Mouse (Mus musculus) liver, embryonic 15.5 days (tissue): ENCODE measurements around the gene Fbxo9. TPM values are rescaled to one million over a fixed set of nuclear protein-coding genes. Genes with fewer than 3 reads are reported as not detected.

Experiments used
- ATAC-seq: fragments of 200-750 bp; cut with Nextera tagmentation; 2 replicates; pipeline ENCODE4 v1.8.0; 2017; ENCODE audit warnings: moderate number of reproducible peaks, mild to moderate bottlenecking, moderate library complexity; ENCODE audit not compliant: insufficient read depth
- H3K27ac ChIP-seq: fragments of 300-500 bp; sonication (generic); replicated peaks from 2 replicates; pipeline ENCODE4 v1.5.1; 2015; ENCODE audit warnings: mild to moderate bottlenecking, inconsistent platforms
- H3K27me3 ChIP-seq: fragments of 300-500 bp; sonication (generic); 2 replicates; pipeline ENCODE4 v1.6.1; 2015; ENCODE audit warnings: mild to moderate bottlenecking, inconsistent platforms
- H3K36me3 ChIP-seq: fragments of 300-500 bp; sonication (generic); replicated peaks from 2 replicates; pipeline ENCODE4 v1.6.1; 2015; ENCODE audit warnings: moderate library complexity, mild to moderate bottlenecking, inconsistent platforms
- H3K4me1 ChIP-seq: fragments of 300-500 bp; sonication (generic); replicated peaks from 2 replicates; pipeline ENCODE4 v1.6.1; 2015; ENCODE audit warnings: inconsistent platforms
- H3K4me2 ChIP-seq: fragments of 300-500 bp; sonication (generic); 2 replicates; pipeline ENCODE4 v1.6.1; 2015; ENCODE audit warnings: moderate library complexity, mild to moderate bottlenecking, inconsistent platforms
- H3K4me3 ChIP-seq: fragments of 300-500 bp; sonication (generic); replicated peaks from 2 replicates; pipeline ENCODE4 v1.5.1; 2015; ENCODE audit warnings: mild to moderate bottlenecking, inconsistent platforms
- H3K9ac ChIP-seq: fragments of 300-500 bp; sonication (generic); 2 replicates; pipeline ENCODE4 v1.6.1; 2015; ENCODE audit warnings: moderate library complexity, mild to moderate bottlenecking, inconsistent platforms
- H3K9me3 ChIP-seq: fragments of 300-500 bp; sonication (generic); replicated peaks from 2 replicates; pipeline ENCODE4 v1.6.1; 2016; ENCODE audit warnings: inconsistent platforms
- WGBS: fragments of 180-500 bp; shearing (Covaris S2); methylation state at CpG from one replicate; pipeline ENCODE4 v1.1.7; 2015; ENCODE audit warnings: mixed read lengths; ENCODE audit not compliant: insufficient replicate concordance; 5-methylcytosine and 5-hydroxymethylcytosine counted together
- polyA plus RNA-seq: library from polyadenylated mRNA; unstranded; fragments of >200 nt; fragmentation: Nextera tagmentation; extraction: Ambion mirVana; gene quantifications from 2 replicates; pipeline ENCODE4 v1.2.1, GENCODE M21; 2015

Fbxo9 gene
- polyA plus RNA-seq, 1 experiment from 2014 or later, result 74.2 TPM

- Histone ChIP-seq H3K27me3 (no peaks in the 10 kb centered on the region), H3K9ac (no peak overlapping the region), H3K4me3 (no peak overlapping the region), H3K27ac (no peak overlapping the region), H3K9me3 (no peaks in the 10 kb centered on the region), H3K36me3 (no peaks in the 10 kb centered on the region), H3K4me1 (peaks cover 8% of the 10 kb centered on the region; the same call in 1 of the 2 replicates), H3K4me2 (no peak overlapping the region)
- 72% methylated on average over 6 of the region's 6 CpGs for WGBS
- no peak for ATAC-seq
These were observed 17.1 kb upstream of the Fbxo9 start for GRCm38 (mm10) chr9:78126007-78126406.

GRCm38 (mm10) chr9:78124297-78124696, 15.4 kb upstream of the Fbxo9 start:
- Histone ChIP-seq H3K36me3 (no peaks in the 10 kb centered on the region), H3K27me3 (no peaks in the 10 kb centered on the region), H3K4me1 (peaks cover 8% of the 10 kb centered on the region; the same call in 1 of the 2 replicates), H3K9ac (no peak overlapping the region), H3K4me3 (no peak overlapping the region), H3K9me3 (no peaks in the 10 kb centered on the region), H3K27ac (no peak overlapping the region), H3K4me2 (no peak overlapping the region)
- 57% methylated on average over 6 of the region's 6 CpGs for WGBS
- ATAC-seq, result no peak

- Histone ChIP-seq H3K4me2 (no peak overlapping the region), H3K27me3 (no peaks in the 10 kb centered on the region), H3K4me1 (peaks cover 10% of the 10 kb centered on the region), H3K9ac (no peak overlapping the region), H3K27ac (no peak overlapping the region), H3K36me3 (no peaks in the 10 kb centered on the region), H3K4me3 (no peak overlapping the region), H3K9me3 (no peaks in the 10 kb centered on the region)
- 58% methylated on average over 7 of the region's 7 CpGs for WGBS
- no peak for ATAC-seq
These were observed 14.3 kb upstream of the Fbxo9 start for GRCm38 (mm10) chr9:78122939-78123712.

GRCm38 (mm10) chr9:78121985-78122384, 13.1 kb upstream of the Fbxo9 start:
- no peak for ATAC-seq
- Histone ChIP-seq H3K27me3 (no peaks in the 10 kb centered on the region), H3K4me3 (no peak overlapping the region), H3K27ac (peak overlapping the region; percentile 22; the same call in 1 of the 2 replicates), H3K9me3 (no peaks in the 10 kb centered on the region), H3K36me3 (no peaks in the 10 kb centered on the region), H3K4me1 (peaks cover 22% of the 10 kb centered on the region), H3K9ac (no peak overlapping the region), H3K4me2 (no peak overlapping the region)
- 65% methylated on average over 6 of the region's 6 CpGs for WGBS

GRCm38 (mm10) chr9:78121358-78121757, 12.5 kb upstream of the Fbxo9 start:
- peak overlapping the region; percentile 22; the same call in 1 of the 2 replicates for H3K27ac ChIP-seq
- WGBS, result 65% methylated on average over 8 of the region's 8 CpGs

GRCm38 (mm10) chr9:78117690-78118089, 8.8 kb upstream of the Fbxo9 start:
- Histone ChIP-seq H3K4me3 (no peak overlapping the region), H3K36me3 (no peaks in the 10 kb centered on the region), H3K9ac (no peak overlapping the region), H3K4me1 (peaks cover 53% of the 10 kb centered on the region), H3K27ac (peak overlapping the region; percentile 20), H3K4me2 (0 out of 2 replicates have a peak overlapping the region, but pooled peaks have one; percentile 21), H3K27me3 (no peaks in the 10 kb centered on the region), H3K9me3 (no peaks in the 10 kb centered on the region)
- peak; percentile 68 for ATAC-seq
- 48% methylated on average over 2 of the region's 2 CpGs for WGBS

More at GRCm38 (mm10) chr9:78121358-78121757, 12.5 kb upstream of the Fbxo9 start:
- Histone ChIP-seq H3K9ac (no peak overlapping the region), H3K4me2 (no peak overlapping the region), H3K36me3 (no peaks in the 10 kb centered on the region), H3K4me3 (no peak overlapping the region), H3K4me1 (peaks cover 24% of the 10 kb centered on the region), H3K27me3 (no peaks in the 10 kb centered on the region), H3K9me3 (no peaks in the 10 kb centered on the region)
- ATAC-seq, result no peak

- WGBS, result 85% methylated on average over 9 of the region's 9 CpGs
- Histone ChIP-seq H3K27ac (no peak overlapping the region), H3K4me2 (no peak overlapping the region), H3K36me3 (no peaks in the 10 kb centered on the region), H3K4me3 (no peak overlapping the region), H3K9me3 (no peaks in the 10 kb centered on the region), H3K27me3 (no peaks in the 10 kb centered on the region), H3K9ac (no peak overlapping the region), H3K4me1 (peaks cover 46% of the 10 kb centered on the region)
- ATAC-seq, result no peak
These were observed 6.9 kb upstream of the Fbxo9 start for GRCm38 (mm10) chr9:78115746-78116145.

- Histone ChIP-seq H3K9ac (peak overlapping the region; percentile 91), H3K4me1 (peaks cover 63% of the 10 kb centered on the region), H3K4me2 (peak overlapping the region; percentile 89), H3K9me3 (no peaks in the 10 kb centered on the region), H3K4me3 (peak overlapping the region; percentile 85), H3K27ac (peak overlapping the region; percentile 79), H3K36me3 (no peaks in the 10 kb centered on the region), H3K27me3 (no peaks in the 10 kb centered on the region)
- ATAC-seq, result peak; percentile 5; the same call in 1 of the 2 replicates
- WGBS, result 1% methylated on average over 14 of the region's 14 CpGs
These were observed 4.6 kb upstream of the Fbxo9 start for GRCm38 (mm10) chr9:78113538-78113885.

GRCm38 (mm10) chr9:78112770-78113537, 4.1 kb upstream of the Fbxo9 start:
- Histone ChIP-seq H3K4me3 (peak overlapping the region; percentile 85), H3K27ac (peak overlapping the region; percentile 79), H3K9me3 (no peaks in the 10 kb centered on the region), H3K9ac (peak overlapping the region; percentile 91), H3K4me2 (peak overlapping the region; percentile 89), H3K27me3 (no peaks in the 10 kb centered on the region), H3K36me3 (no peaks in the 10 kb centered on the region), H3K4me1 (peaks cover 59% of the 10 kb centered on the region)
- peak; percentile 51 for ATAC-seq
- 2% methylated on average over 47 of the region's 47 CpGs for WGBS

GRCm38 (mm10) chr9:78111456-78111855, 2.6 kb upstream of the Fbxo9 start:
- peaks cover 5% of the 10 kb centered on the region; the same call in 1 of the 2 replicates for H3K36me3 ChIP-seq
- H3K27me3 ChIP-seq, result no peaks in the 10 kb centered on the region
- no peak overlapping the region for H3K4me2 ChIP-seq
- H3K9ac ChIP-seq, result no peak overlapping the region
- ATAC-seq, result no peak
- H3K4me3 ChIP-seq, result no peak overlapping the region
- WGBS, result 85% methylated on average over 2 of the region's 2 CpGs
- no peaks in the 10 kb centered on the region for H3K9me3 ChIP-seq
- no peak overlapping the region for H3K27ac ChIP-seq
- H3K4me1 ChIP-seq, result peaks cover 55% of the 10 kb centered on the region

- H3K4me3 ChIP-seq, result peak overlapping the region; percentile 96
- peaks cover 59% of the 10 kb centered on the region for H3K4me1 ChIP-seq
- H3K9me3 ChIP-seq, result no peaks in the 10 kb centered on the region
- no peak for ATAC-seq
- H3K27ac ChIP-seq, result peak overlapping the region; percentile 99
- peak overlapping the region; percentile 100; the same call in 1 of the 2 replicates for H3K9ac ChIP-seq
- peak overlapping the region; percentile 97 for H3K4me2 ChIP-seq
- H3K27me3 ChIP-seq, result no peaks in the 10 kb centered on the region
- H3K36me3 ChIP-seq, result peaks cover 11% of the 10 kb centered on the region; the same call in 1 of the 2 replicates
- 32% methylated on average over 5 of the region's 5 CpGs for WGBS
These were observed 791 bp upstream of the Fbxo9 start for GRCm38 (mm10) chr9:78109656-78110055.
